Mouse (Mus musculus): ENCODE results near the gene Gprc6a.

GRCm38 (mm10) chr10:51611969-51612682 lies 19.1 kb downstream of the Gprc6a start:
- no peak for TF ChIP-seq CTCF (IDR thresholded peaks at IDR 0.05; ENCODE audit: extremely low read depth, insufficient read depth, insufficient read length, insufficient replicate concordance)
- TF ChIP-seq POLR2A (IDR thresholded peaks at IDR 0.05; ENCODE audit: low read depth, low read length): no peak
